Mouse (Mus musculus): ENCODE results near the gene Ptprg.

- TF ChIP-seq CTCF (conservative IDR thresholded peaks at IDR 0.05; ENCODE audit: low read length) (no peak), NANOG (IDR thresholded peaks at IDR 0.05; ENCODE audit: borderline replicate concordance, low read length) (no peak)
These were observed 254.1 kb downstream of the Ptprg start for GRCm38 (mm10) chr14:11807465-11807864.

All from E14TG2a.4 (cell line).